Mouse (Mus musculus) natural killer cell, adult 2 months (primary cell): ENCODE results near the gene Mettl2.

Experiments
- DNase-seq, 2 experiments: peaks; one replicate each; pipeline ENCODE4 v3.0.0; 2022; ENCODE audit warnings: low spot score in 2 of 2

The Mettl2 gene

DNA sequence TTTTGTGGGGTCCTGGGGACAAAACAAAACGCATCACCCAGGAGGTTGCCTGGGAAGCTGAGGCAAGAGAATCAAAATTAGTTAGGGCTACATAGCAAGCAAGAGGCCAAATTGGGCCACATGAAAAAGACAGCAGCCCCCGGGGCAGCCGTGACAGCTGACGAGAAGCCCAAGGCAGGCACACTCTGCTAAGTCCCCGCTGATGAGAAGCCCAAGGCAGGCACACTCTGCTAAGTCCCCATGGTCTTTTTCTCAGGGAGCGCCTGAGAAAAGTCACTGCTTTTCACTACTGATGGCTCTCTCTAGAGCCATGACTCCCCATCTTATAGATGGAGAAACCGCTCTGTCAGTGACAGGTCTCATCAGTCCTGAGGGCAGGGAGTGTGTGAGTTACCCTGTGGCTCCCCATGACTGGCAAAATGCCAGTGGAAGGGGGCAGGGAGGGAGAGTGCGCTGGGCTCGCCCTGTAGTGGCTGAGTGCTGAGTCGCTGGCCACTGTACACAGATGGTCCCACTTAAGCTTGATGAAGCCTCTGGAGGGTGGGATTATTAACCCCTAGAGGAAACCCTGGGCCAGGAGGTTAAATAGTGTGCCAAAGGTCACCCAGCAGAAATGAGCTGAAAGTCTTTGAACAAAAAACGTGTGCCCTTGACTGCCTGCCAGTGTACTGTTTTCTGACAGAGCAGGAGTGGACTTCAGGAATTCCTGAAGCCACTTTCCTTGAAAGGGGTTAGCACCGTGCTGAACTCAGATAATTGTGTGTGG, 27.0 kb downstream of the Mettl2 start:
- no peak for DNase-seq

DNA sequence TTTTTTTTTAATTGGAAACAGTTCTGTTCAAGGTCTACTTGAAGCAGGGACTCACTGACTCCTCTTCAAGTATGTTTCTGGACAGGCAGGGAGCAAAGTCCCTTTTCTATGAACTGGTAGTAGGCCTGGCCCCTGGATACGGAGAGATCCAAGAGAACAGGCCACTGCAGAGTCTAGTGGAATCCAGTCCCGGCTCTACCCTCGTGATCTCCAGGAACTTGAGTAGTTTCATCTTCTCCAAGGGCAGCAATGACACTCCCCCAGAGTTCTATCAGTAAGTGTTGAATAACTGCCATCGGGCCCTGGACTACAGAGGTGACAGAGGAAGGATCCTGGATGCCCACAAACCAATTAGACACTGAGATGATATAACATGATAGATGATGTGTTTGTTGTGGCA, 29.7 kb downstream of the Mettl2 start:
- no peak for DNase-seq

DNA sequence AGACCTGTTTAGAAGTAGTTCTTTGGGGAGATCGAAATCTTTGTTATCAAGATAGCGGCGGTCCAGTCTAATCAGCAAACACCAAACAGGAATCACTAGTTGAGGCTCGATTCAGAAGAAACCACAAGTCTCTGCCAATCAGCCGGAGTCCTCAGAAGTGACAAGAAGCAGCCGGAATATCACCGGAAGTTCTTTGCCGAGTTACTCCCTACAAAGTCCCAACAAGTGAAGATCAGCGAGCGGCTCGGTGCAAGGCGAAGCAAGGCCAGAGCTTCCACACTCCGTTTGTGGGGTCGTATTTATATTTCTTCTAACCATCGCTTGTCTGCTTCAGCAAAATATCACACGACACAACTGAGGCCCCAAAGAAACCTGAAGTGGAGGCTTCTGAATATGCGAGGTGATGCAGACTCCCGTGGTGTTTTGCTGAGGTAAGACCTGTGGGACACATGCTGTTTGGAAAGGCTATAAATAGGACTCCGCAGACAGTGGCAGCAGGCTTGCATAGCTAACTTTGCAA, 30.6 kb downstream of the Mettl2 start:
- DNase-seq, result no peak

DNA sequence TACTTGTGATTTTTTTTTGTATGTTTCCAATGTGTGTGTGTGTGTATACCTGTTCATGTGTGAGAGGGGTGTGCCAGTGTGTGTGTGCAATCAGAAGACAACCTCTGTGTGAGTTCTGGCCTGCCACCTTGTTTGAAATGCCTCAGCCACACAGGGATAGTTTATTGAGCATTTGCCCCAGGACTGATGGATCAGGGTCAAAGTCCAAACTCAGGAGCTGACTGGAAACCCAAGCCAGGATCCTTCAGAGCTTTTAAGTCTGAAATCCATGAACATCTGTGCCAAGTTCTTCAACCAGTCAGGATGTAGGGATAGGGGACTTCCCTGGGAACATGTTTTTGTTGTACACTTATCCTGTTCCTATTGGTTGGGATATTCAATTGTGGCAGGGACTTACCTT, 31.8 kb downstream of the Mettl2 start:
- DNase-seq, result no peak

DNA sequence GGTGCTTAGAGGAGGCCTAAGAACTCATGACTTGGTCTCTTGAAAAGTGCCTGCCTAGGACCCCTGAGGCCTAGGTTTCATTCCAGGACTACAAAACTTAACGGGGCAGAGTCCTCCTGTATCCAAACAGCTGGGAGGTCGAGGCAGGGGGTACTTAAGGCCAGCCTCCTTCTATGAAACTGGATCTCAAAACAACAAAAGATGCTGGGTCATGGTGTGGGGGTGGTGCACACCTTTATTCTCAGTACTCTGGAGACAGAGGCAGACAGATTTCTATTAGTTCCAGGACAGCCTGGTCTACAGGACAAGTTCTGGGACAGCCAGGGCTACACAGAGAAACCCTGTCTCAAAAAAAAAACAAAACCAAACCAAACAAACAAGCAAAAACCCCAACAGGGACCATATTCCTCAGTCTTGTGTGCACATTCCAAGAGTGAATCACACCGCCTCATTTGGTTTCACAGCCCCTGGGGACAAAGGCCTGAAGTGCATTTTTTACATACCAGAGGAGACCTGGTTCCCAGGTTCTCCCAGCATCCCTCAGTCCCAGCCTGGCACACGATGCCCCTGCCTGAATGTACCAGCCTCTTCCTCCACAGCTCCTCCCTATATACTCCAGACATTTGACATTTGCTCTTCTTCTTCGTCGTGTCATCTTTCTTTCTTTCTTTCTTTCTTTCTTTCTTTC, 33.6 kb downstream of the Mettl2 start:
- no peak for DNase-seq

DNA sequence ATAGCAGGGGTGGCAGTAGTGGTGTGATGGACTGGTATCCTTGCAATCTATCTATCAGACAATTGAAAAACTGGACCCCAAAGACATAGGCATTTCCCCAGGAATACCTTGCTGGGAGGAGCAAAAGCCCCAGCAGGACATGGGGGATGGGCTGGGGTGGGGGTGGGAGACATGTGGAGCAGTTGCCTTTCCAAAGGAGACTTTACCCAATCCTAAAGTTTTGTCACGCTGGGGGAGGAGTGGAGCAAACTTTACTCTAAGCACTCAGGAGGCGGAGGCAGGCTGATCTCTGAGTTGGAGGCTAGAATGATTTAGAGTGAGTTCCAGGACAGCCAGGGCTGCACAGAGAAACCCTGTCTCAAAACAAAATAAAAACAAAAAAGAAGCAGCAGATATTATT, 35.2 kb downstream of the Mettl2 start:
- DNase-seq, result no peak

DNA sequence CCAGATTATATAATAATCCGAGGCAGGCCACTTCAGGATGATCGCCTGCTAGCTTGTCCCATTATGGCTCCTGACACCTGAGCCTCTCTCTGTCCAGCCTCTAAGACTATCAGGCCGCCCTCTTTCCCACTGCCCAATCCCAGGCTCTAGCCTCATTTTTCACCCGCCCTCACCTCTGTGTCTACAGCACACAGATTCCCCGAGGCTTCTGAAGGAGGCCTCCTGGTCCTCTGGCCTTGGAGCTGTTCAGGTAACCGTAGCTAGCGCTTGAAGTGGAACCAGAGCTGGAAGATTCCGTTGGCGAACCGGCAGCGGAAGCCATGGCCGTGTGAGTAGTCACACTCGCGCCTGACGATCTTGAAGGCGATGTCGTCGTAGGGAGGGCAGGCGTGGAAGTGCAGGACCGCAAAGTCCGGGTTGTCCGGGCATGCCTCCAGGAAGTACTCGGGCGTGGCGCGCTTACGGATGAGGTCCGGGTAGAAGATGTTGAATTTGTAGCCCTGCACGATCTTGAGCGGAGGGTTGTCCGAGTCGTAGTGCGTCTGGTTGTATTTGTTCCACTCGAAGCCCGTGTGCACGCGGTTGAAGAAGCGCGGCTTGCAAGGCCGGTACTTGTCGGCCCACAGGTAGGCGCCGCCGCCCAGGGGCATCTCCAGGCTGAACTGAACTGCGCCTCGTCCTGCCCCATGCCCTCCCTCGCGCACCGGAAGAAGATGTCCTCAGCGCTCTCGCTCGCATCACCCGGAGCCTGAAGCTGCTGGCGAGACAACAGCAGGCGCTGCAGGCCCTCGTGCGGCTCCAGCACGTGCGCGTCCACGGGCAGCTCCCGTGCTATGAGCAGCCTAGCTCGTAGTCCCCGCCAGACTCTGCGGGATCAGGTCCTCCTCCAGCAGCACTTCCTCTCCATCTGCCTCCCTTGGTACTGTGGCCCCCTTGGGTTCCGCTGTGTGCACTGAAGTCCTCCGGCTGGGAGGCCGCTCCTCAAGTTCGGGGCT, 38.6 kb downstream of the Mettl2 start:
- DNase-seq, result no peak

DNA sequence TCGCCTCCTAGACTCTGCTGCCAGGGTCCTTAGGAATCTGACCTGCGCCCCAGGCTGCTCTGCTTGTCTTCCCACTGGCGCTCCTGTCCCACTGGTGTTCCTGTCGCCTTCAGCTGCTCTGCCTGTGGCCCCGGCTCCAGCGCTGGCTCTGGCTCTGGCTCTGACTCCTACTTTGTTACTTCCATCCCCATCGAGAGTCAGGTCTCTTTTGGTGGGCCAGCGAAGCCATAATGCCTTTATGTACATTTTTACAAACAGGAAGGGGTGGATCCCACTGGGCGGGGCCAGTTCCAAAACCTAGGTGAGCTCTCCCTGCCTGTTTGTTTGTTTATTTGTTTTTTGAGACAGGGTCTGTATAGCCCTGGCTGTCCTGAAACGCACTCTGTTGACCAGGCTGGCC, 40.6 kb downstream of the Mettl2 start:
- DNase-seq, result no peak

DNA sequence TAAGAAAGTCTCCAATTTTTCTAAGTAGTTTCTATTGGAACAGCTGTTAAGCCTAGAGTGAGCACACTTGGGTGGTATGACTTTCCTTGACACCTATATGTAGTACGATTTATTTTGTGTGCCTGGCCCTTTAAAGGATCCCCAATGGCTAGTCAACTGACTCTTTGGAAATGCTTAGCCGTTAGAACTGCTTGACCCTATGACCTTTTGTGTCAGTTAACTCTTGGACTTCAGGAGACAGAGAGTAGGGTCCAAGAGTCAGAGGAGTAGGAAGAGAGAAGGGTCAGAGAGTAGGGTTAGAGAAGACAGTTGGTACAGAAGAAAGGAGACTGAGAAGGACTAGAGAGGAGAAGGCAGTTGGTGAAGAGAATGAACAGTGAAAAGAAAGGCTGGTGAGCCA, 52.3 kb downstream of the Mettl2 start, which contains the start of gene Tlk2:
TSS of gene Tlk2 (plus strand) at position 292 of the 400 bp plus-strand sequence.
- no peak for DNase-seq

DNA sequence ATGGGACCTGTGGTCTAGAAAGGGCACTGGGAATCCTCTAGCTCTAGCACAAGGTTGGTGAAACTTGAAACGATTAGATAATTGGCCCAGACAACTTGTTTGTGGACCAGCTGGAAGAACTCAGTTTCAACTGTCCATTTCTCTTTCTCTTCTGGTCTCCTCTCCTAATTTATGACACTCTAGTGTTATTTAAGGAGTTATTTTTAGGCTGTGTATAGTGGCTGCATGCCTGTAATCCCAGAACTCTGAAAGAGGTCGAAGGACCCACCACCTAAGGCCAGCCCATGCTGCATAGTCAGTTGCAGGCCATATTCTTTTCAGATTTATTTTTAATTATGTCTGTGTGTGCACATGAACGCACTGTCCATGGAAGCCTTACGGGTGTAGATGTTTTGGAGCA, 53.3 kb downstream of the Mettl2 start:
- no peak for DNase-seq

DNA sequence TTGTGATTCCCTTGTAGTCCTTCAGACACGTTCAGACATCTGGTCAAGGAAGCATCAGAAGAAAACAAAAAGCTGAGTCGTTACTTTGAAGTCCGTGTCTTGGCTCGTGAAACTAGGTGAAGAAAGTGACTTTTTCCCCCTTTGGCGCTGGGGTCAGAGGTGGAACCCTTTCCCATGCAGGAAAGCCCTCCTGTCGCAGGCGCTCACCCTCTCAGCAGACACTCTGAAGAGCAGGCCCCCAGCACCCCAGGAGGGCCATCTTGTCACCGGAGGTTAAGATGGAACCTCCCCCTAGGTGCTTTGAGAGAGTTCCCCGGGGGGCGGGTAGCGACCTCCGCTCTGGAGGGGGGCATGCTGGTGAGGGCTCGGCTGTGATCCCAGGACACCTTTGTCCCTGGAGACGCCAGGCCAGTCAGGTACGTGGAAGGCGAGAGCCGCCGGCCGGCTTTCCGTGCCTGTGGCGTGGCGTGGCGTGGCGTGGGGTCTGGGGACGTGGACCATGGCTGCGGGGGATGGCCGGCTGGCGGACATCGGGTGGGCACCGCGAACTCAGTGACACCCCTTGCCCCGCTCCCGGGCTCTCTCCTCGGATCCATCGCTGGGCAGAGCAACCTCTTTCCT, 54.4 kb downstream of the Mettl2 start:
- peak; percentile 37 to 42 for DNase-seq

DNA sequence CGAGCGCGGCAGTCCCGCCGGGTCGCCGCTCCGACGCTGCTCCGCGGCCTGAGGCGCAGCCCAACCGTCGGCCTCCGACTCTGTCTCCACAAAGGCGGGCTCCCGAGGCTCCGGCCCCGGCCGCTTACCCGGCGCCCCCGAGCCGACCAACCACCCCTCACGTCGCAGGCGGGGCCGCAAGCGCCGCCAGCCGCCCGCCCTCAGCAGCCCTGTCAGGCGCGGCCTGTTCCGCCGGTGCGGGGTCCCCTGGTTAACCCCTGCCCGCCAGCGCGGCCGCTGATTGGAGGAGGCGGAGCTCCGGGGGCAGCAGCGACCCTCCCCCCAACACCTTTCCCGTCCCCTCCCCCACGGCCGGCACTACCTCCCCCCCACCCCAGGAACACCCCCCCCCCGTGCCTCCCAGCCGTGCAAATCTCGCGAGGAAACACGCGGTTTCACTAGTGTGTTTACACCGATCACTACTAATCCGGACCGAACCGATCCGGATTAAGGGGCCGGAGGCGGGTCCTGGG, 55.0 kb downstream of the Mettl2 start:
- peak; percentile 85 to 87 for DNase-seq

DNA sequence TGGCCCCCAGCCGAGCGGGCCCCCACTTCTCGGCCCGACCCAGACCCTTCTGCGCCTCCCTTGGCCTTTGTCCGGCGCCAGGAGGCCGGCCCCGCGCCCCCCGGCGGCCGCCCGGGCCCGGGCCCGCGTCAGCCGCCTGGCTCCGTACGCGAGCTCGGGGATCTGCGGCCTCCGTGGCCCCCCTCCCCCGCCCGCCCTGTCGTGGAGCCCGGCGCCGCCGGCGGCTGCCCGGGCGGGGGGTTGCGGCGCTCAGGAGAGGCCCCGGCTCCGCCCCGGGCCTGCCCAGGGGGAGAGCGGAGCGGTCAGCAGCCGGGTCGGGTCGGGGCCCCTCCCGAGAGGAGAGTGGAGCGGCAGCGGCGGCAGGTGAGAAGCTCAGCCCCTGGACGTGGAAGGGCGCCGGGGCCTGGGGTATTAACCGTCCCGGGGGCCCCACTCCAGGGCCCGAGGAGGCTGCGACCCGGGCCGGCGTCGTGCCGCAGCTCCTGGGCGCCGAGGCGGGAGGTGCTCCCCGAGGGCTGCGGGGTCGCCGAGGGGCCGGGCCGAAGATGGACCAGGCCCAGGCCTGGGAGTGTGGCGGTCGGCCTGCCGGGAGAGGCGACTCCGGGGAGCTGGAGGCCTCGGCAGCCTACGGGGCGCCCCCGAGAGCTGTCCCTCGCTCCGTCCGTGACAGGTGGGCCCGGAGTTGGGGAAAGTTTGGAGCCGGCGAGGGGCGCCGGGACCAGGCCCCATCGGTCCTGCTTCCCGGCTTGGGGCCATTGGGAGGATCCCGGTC, 55.6 kb downstream of the Mettl2 start:
- DNase-seq, result peak; percentile 48 to 59

DNA sequence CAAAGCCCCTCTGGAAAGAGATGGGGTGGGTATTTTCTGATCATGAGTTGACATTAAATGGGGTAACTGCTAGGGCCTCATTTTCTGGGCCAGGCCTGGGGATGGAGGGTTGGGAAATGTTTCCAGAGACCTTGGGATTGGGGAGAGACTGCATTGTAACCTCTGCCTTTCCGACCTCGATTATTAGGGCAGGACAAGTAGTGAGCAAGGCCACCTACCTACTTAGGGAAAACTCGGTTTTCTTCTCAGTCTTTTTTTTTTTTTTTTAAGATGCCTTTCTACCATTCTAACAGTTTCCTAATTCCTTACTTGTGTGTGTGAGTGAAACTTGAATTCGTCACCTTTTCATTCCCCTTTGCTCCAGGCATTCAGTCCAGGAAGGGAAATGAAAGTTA, 56.2 kb downstream of the Mettl2 start:
- no peak for DNase-seq

DNA sequence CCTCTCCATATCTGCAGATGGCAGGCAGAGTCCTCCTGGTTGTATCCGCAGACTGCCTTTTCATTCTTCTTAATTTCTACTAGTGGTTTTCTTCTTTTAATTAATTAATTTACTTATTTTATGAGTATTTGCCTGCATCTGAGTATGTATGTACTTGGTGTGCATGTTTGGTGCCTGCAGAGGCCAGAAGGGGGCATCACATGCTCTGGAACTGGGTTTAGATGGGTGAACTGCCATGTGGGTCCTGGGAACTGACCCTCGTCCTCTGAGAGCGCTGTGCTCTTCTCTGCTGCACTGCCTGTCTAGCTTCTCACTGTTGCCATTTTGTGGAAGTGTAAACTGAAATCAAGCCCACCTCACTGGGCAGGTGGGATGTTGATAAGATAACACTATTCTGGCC, 58.5 kb downstream of the Mettl2 start:
- DNase-seq, result no peak
